Mouse (Mus musculus) CD4-positive, CD25-positive, alpha-beta regulatory T cell (primary cell): ENCODE measurements around the gene Acbd7. TPM values are rescaled to one million over a fixed set of nuclear protein-coding genes. Genes with fewer than 3 reads are reported as not detected.

Experiments
- polyA plus RNA-seq: library from polyadenylated mRNA; unstranded; fragments of 100-300 nt; shearing (Covaris generic); gene quantifications from one replicate; pipeline ENCODE4 v1.2.1, GENCODE M21; 2017

Acbd7 gene
- not detected for polyA plus RNA-seq

DNA sequence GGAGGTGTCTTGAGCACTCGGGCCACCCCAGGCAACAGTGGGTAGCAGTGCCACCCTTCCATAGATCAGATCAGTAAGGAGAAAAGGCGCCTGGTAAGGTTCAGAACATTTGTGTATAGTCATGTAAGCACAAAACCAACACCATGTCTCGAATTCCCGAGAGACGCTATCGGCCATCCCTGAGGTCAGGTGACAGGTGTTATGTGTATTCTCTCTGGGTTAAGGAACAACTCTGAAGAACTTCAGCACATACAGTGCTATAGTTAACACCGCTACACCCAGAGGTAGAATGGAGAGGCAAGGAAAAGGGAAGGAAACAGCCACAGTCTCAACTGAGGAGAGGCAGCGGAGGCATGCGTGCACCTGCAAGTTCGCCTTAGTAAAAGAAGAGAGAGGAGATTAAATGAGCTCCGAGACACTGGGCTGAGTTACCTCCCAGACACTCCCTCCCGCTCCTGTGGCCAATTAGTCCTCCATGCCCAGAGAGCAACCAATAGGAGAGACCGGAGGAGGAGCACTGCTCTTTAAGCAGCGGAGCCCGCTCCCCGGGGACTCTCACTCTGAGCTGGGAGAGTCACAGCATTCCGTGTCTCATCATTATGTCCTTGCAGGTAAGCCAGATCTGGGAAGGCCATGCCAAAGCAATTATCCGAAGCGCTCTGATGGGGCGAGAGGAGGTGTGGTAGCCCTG, at the start of gene Acbd7:
Gene Acbd7, plus strand, starts transcription at position 558 of the 691 bp plus-strand sequence.

GRCm38 (mm10) chr2:3332484-3333242, 3.3 kb upstream of the Acbd7 start, which contains the start of gene Rpp38:
Rpp38 (minus strand) TSS chr2:3332643.

Other genes starting within 250 kb of the Acbd7 start
- not detected for gene Fam171a1, start 221.9 kb upstream of the Acbd7 start, polyA plus RNA-seq
- gene Nmt2, start 52.0 kb upstream of the Acbd7 start, polyA plus RNA-seq = 11.7 TPM
- 21.2 TPM for gene Rpp38, start 3.5 kb upstream of the Acbd7 start, polyA plus RNA-seq
- not detected for gene Olah, start 61.0 kb downstream of the Acbd7 start, polyA plus RNA-seq
- not detected for gene Meig1, start 86.5 kb downstream of the Acbd7 start, polyA plus RNA-seq
- 19.1 TPM for gene Dclre1c, start 88.0 kb downstream of the Acbd7 start, polyA plus RNA-seq
- 1.8 TPM for gene Suv39h2, start 138.9 kb downstream of the Acbd7 start, polyA plus RNA-seq
- gene Gm45902, start 176.6 kb downstream of the Acbd7 start, polyA plus RNA-seq = 4.4 TPM
- 109 TPM for gene Hspa14, start 176.6 kb downstream of the Acbd7 start, polyA plus RNA-seq
- 0.49 TPM for gene Cdnf, start 176.9 kb downstream of the Acbd7 start, polyA plus RNA-seq
- 363 TPM for gene Fam107b, start 234.3 kb downstream of the Acbd7 start, polyA plus RNA-seq